Mouse (Mus musculus) heart, postnatal 0 days (tissue): ENCODE data around the gene Sash1.

ENCODE experiments used
- CTCF ChIP-seq: IDR thresholded peaks from 2 replicates; pipeline ENCODE4 v1.5.1; 2016; ENCODE audit warnings: antibody characterized with exemption, control low read depth, low read depth
- EP300 ChIP-seq: IDR thresholded peaks from 2 replicates; pipeline ENCODE4 v1.6.1; 2016; ENCODE audit warnings: antibody characterized with exemption, low read depth

GRCm38 (mm10) chr10:8928261-8928660 is 42.4 kb upstream of the Sash1 start:
- TF ChIP-seq EP300: no peak
- no peak for TF ChIP-seq CTCF
